Mouse (Mus musculus): ENCODE results near the gene Spata31d1d.

The Spata31d1d gene

GRCm38 (mm10) chr13:59682629-59683028 lies 48.9 kb downstream of the Spata31d1d start:
- DNase-seq (ENCODE audit: extremely low spot score, low read depth, low spot score) = no peak

GRCm38 (mm10) chr13:59679908-59680307 lies 51.6 kb downstream of the Spata31d1d start:
- DNase-seq (ENCODE audit: extremely low spot score, low read depth, low spot score) = no peak

GRCm38 (mm10) chr13:59679306-59679705 lies 52.2 kb downstream of the Spata31d1d start:
- no peak for DNase-seq (ENCODE audit: extremely low spot score, low read depth, low spot score)

- DNase-seq (ENCODE audit: extremely low spot score, low read depth, low spot score) = no peak
Observed at GRCm38 (mm10) chr13:59676316-59677229, 55.0 kb downstream of the Spata31d1d start.
